Mouse (Mus musculus) cerebellum, adult 2 months (tissue): ENCODE results near the gene Atp9a.

ENCODE experiments used
- CTCF ChIP-seq: fragments of 200-500 bp; IDR thresholded peaks from 2 replicates; pipeline ENCODE4 v1.5.1; 2011; ENCODE audit warnings: low read depth, mild to moderate bottlenecking, control low read depth, low read length, moderate library complexity, borderline replicate concordance; ENCODE audit not compliant: insufficient read depth
- POLR2A ChIP-seq: fragments of 200-500 bp; IDR thresholded peaks from 2 replicates; pipeline ENCODE4 v1.6.1; 2011; ENCODE audit warnings: low read length, control low read depth, borderline replicate concordance; ENCODE audit not compliant: insufficient read depth

DNA sequence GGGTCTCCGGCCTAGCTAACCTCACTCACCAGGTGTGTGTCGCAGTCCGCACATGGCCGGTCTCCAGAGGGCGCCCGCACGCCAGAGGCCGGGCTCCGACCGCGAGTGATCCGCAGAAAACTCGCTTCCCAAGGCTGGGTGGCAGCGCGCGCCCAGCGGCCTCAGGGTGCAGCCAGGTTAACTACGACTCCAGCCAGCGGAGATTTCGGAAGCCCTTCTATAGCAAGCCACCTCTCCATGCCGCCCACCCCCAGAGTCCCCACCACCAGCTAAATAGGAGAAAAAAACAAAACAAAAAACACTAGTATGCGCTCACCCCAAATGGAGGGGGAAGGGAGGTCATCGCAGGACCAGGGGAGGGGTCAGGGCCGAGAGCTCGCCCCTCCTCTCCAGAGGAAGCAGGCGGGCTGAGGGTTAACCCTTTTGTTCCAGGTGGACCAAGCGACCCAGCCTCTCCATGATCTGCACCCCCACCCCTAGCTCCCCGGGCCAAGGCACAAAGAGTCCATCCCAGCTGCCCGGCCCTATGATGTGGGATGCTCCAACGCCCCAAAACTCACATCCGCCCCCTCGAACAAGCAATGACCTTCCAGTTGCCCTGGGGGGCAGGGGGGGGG lies 23.0 kb upstream of the Atp9a start:
- TF ChIP-seq POLR2A (no peak), CTCF (peak; percentile 12; the same call in 1 of the 2 replicates)
